ENCODE assay signal across 12 mouse cellular contexts in the genomic region with DNA sequence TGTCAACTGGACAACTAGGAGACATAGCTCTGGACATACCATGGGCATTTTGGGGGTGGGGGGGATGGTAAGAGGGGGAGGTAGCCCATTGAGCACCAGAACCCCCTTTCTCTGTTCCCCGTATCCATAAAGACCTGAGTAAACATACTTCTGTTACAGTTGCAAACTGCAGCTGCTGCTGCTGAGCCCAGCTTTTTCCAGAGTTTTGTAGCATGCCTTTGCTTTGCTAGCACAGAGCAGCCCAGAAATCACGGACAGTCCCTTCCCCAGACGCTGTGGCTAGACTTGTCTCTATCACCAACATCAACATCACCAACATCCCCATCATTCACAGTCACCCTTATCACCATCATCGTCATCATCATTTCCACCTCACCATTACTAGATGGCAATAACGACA. TPM values are rescaled to one million over a fixed set of nuclear protein-coding genes. Genes with fewer than 3 reads are reported as not detected.
A peak's percentile ranks its signal among the peaks of the same experiment; 100 is the strongest.
DNase-seq lines count a peak whose midpoint lies in the region; ATAC-seq and TF ChIP-seq lines count a peak whose summit lies in the region.
"Had no signal": no experiment of that assay in that cellular context is flagged by ENCODE, and none has a peak within 500 bp of the region (broad histone marks: within the 10 kb centered on the region; RNA-seq: fewer than 3 reads in every experiment).

No protein-coding gene starts in this region.

- H3K9me3 ChIP-seq in forebrain, embryonic 15.5 days: no peaks in the 10 kb centered on the region
- H3K9me3 ChIP-seq in forebrain, embryonic 14.5 days (replicated peaks; ENCODE audit: control insufficient read depth, low read length): no peaks in the 10 kb centered on the region
- no peaks in the 10 kb centered on the region for H3K9me3 ChIP-seq in intestine, embryonic 15.5 days
- no peaks in the 10 kb centered on the region for H3K9me3 ChIP-seq in intestine, embryonic 16.5 days (ENCODE audit: control insufficient read depth, low read length)
- no peaks in the 10 kb centered on the region for H3K9me3 ChIP-seq in lung, postnatal 0 days (ENCODE audit: low read length)
- H3K9me3 ChIP-seq in stomach, embryonic 15.5 days: no peaks in the 10 kb centered on the region
- H3K9me3 ChIP-seq: neural tube, embryonic 13.5 days had no signal

- H3K4me3 ChIP-seq in forebrain, embryonic 15.5 days: no peak overlapping the region
- no peak overlapping the region for H3K4me3 ChIP-seq in forebrain, embryonic 14.5 days (ENCODE audit: low read depth, low read length)
- H3K4me3 ChIP-seq in intestine, embryonic 15.5 days (replicated peaks): no peak overlapping the region
- H3K4me3 ChIP-seq in intestine, embryonic 16.5 days (ENCODE audit: low read length): no peak overlapping the region
- H3K4me3 ChIP-seq in lung, postnatal 0 days (ENCODE audit: low read depth, low read length): no peak overlapping the region
- H3K4me3 ChIP-seq in stomach, embryonic 15.5 days (replicated peaks): no peak overlapping the region
- H3K4me3 ChIP-seq: neural tube, embryonic 13.5 days had no signal

- 72% methylated on average over 5 of the region's 5 CpGs for WGBS in forebrain, embryonic 15.5 days
- 77% methylated on average over 5 of the region's 5 CpGs for WGBS in forebrain, embryonic 14.5 days
- WGBS in intestine, embryonic 15.5 days: 53% methylated on average over 5 of the region's 5 CpGs
- 55% methylated on average over 5 of the region's 5 CpGs for WGBS in intestine, embryonic 16.5 days
- 40% methylated on average over 5 of the region's 5 CpGs for WGBS in lung, postnatal 0 days
- WGBS in stomach, embryonic 15.5 days: 42% methylated on average over 5 of the region's 5 CpGs

- H3K27ac ChIP-seq in forebrain, embryonic 15.5 days (replicated peaks): no peak overlapping the region
- no peak overlapping the region for H3K27ac ChIP-seq in forebrain, embryonic 14.5 days (ENCODE audit: low read depth, low read length)
- 0 out of 2 replicates have a peak overlapping the region, but pooled peaks have one; percentile 40 for H3K27ac ChIP-seq in intestine, embryonic 15.5 days
- no peak overlapping the region for H3K27ac ChIP-seq in intestine, embryonic 16.5 days (ENCODE audit: low read length)
- peak overlapping the region; percentile 66 for H3K27ac ChIP-seq in lung, postnatal 0 days (ENCODE audit: low read length)
- peak overlapping the region; percentile 62 for H3K27ac ChIP-seq in stomach, embryonic 15.5 days
- H3K27ac ChIP-seq: hindbrain, postnatal 0 days; neural tube, embryonic 13.5 days had no signal

- no peak overlapping the region for H3K9ac ChIP-seq in forebrain, embryonic 15.5 days (replicated peaks)
- H3K9ac ChIP-seq in forebrain, embryonic 14.5 days (ENCODE audit: low read length): no peak overlapping the region
- no peak overlapping the region for H3K9ac ChIP-seq in intestine, embryonic 15.5 days
- H3K9ac ChIP-seq in intestine, embryonic 16.5 days (ENCODE audit: low read depth, low read length): no peak overlapping the region
- H3K9ac ChIP-seq in lung, postnatal 0 days (replicated peaks; ENCODE audit: low read depth): no peak overlapping the region
- no peak overlapping the region for H3K9ac ChIP-seq in stomach, embryonic 15.5 days
- H3K9ac ChIP-seq: neural tube, embryonic 13.5 days had no signal

- H3K4me2 ChIP-seq in forebrain, embryonic 15.5 days (replicated peaks): no peak overlapping the region
- no peak overlapping the region for H3K4me2 ChIP-seq in forebrain, embryonic 14.5 days (ENCODE audit: low read length)
- no peak overlapping the region for H3K4me2 ChIP-seq in intestine, embryonic 15.5 days (replicated peaks)
- no peak overlapping the region for H3K4me2 ChIP-seq in intestine, embryonic 16.5 days (ENCODE audit: low read depth, low read length)
- no peak overlapping the region for H3K4me2 ChIP-seq in lung, postnatal 0 days (replicated peaks; ENCODE audit: low read depth, low read length)
- H3K4me2 ChIP-seq in stomach, embryonic 15.5 days: no peak overlapping the region
- H3K4me2 ChIP-seq: neural tube, embryonic 13.5 days had no signal

- TF ChIP-seq CTCF in lung, postnatal 0 days (IDR thresholded peaks at IDR 0.05): no peak

- no peaks in the 10 kb centered on the region for H3K27me3 ChIP-seq in forebrain, embryonic 15.5 days
- H3K27me3 ChIP-seq in forebrain, embryonic 14.5 days (replicated peaks; ENCODE audit: control insufficient read depth, insufficient read depth, low read length): no peaks in the 10 kb centered on the region
- H3K27me3 ChIP-seq in intestine, embryonic 15.5 days (replicated peaks): no peaks in the 10 kb centered on the region
- no peaks in the 10 kb centered on the region for H3K27me3 ChIP-seq in intestine, embryonic 16.5 days (replicated peaks; ENCODE audit: control insufficient read depth, insufficient read depth, low read length)
- no peaks in the 10 kb centered on the region for H3K27me3 ChIP-seq in lung, postnatal 0 days (replicated peaks; ENCODE audit: insufficient read depth, low read length)
- H3K27me3 ChIP-seq in stomach, embryonic 15.5 days (replicated peaks): no peaks in the 10 kb centered on the region
- H3K27me3 ChIP-seq: neural tube, embryonic 13.5 days had no signal

- H3K36me3 ChIP-seq in forebrain, embryonic 15.5 days: no peaks in the 10 kb centered on the region
- H3K36me3 ChIP-seq in forebrain, embryonic 14.5 days (ENCODE audit: control insufficient read depth, insufficient read depth, low read length): no peaks in the 10 kb centered on the region
- H3K36me3 ChIP-seq in intestine, embryonic 15.5 days: no peaks in the 10 kb centered on the region
- H3K36me3 ChIP-seq in intestine, embryonic 16.5 days (ENCODE audit: control insufficient read depth, insufficient read depth, low read length): no peaks in the 10 kb centered on the region
- no peaks in the 10 kb centered on the region for H3K36me3 ChIP-seq in lung, postnatal 0 days (ENCODE audit: insufficient read depth, low read length)
- H3K36me3 ChIP-seq in stomach, embryonic 15.5 days: no peaks in the 10 kb centered on the region
- H3K36me3 ChIP-seq: neural tube, embryonic 13.5 days had no signal

- TF ChIP-seq EP300 in lung, postnatal 0 days (IDR thresholded peaks at IDR 0.05): no peak

- peak; percentile 43; the same call in 1 of the 2 replicates for ATAC-seq in forebrain, embryonic 15.5 days (replicated peaks)
- no peak for ATAC-seq in forebrain, embryonic 14.5 days
- ATAC-seq in intestine, embryonic 15.5 days: peak; percentile 30; the same call in 1 of the 2 replicates
- no peak; the same call in 1 of the 2 replicates for ATAC-seq in intestine, embryonic 16.5 days
- no peak for ATAC-seq in lung, postnatal 0 days
- ATAC-seq in stomach, embryonic 15.5 days (ENCODE audit: insufficient read depth, low FRiP score, low read depth): no peak

- H3K4me1 ChIP-seq in forebrain, embryonic 15.5 days: no peaks in the 10 kb centered on the region
- no peaks in the 10 kb centered on the region for H3K4me1 ChIP-seq in forebrain, embryonic 14.5 days (ENCODE audit: control insufficient read depth, insufficient read depth, low read length)
- peaks cover 8% of the 10 kb centered on the region; the same call in 1 of the 2 replicates for H3K4me1 ChIP-seq in intestine, embryonic 15.5 days (replicated peaks)
- H3K4me1 ChIP-seq in intestine, embryonic 16.5 days (ENCODE audit: control insufficient read depth, insufficient read depth, low read length): peaks cover 8% of the 10 kb centered on the region
- no peaks in the 10 kb centered on the region; the same call in 1 of the 2 replicates for H3K4me1 ChIP-seq in lung, postnatal 0 days (ENCODE audit: insufficient read depth, low read depth, low read length)
- H3K4me1 ChIP-seq in stomach, embryonic 15.5 days: peaks cover 7% of the 10 kb centered on the region

- no peak for DNase-seq in forebrain, embryonic 14.5 days (ENCODE audit: low spot score)
- DNase-seq in lung, postnatal 0 days (ENCODE audit: low spot score): peak; percentile 23
- no peak for DNase-seq in lung, postnatal 4 days
- DNase-seq in testis, postnatal 10 days (ENCODE audit: low spot score): no peak

RNA-seq across cellular contexts. Expression of a gene that starts 37.3 kb away (rescaled TPM):
- polyA plus RNA-seq in forebrain, embryonic 15.5 days (2015; fragmentation: Nextera tagmentation; extraction: Ambion mirVana): 0.23 TPM in 1 of 2 replicates, not detected in the other
- polyA plus RNA-seq in forebrain, embryonic 14.5 days (2014; fragmentation: Nextera tagmentation; extraction: Ambion mirVana): not detected in 2 replicates
- polyA plus RNA-seq in intestine, embryonic 15.5 days (2015; fragmentation: Nextera tagmentation; extraction: Ambion mirVana): 3.7 and 4.9 TPM in 2 replicates
- 2.3 and 6.5 TPM in 2 replicates for polyA plus RNA-seq in intestine, embryonic 16.5 days (2015; fragmentation: Nextera tagmentation; extraction: Ambion mirVana)
- 0.05 and 0.11 TPM in 2 replicates for polyA plus RNA-seq in lung, postnatal 0 days (2015; fragmentation: Nextera tagmentation; extraction: Ambion mirVana)
- 7.3 and 16.8 TPM in 2 replicates for polyA plus RNA-seq in stomach, embryonic 15.5 days (2015; fragmentation: Nextera tagmentation; extraction: Ambion mirVana)
- polyA plus RNA-seq: gonadal fat pad, adult 2 months; hindbrain, postnatal 0 days; midbrain, postnatal 0 days had no signal

Comparison
In these comparisons a context has a peak if more than half of its experiments do, and no peak if none do; other contexts are left out.
1. ATAC-seq: peak in forebrain, embryonic 15.5 days (single experiment) and intestine, embryonic 15.5 days (single experiment); none in forebrain, embryonic 14.5 days (single experiment), intestine, embryonic 16.5 days (single experiment), lung, postnatal 0 days (single experiment) and stomach, embryonic 15.5 days (single experiment).
2. H3K27ac ChIP-seq: peak in intestine, embryonic 15.5 days (single experiment), lung, postnatal 0 days (single experiment) and stomach, embryonic 15.5 days (single experiment); none in forebrain, embryonic 15.5 days (single experiment), forebrain, embryonic 14.5 days (single experiment) and intestine, embryonic 16.5 days (single experiment).